Mouse (Mus musculus) midbrain, embryonic 11.5 days (tissue): ENCODE results near the gene Spata32. TPM values are rescaled to one million over a fixed set of nuclear protein-coding genes. Genes with fewer than 3 reads are reported as not detected.
A peak's percentile ranks its signal among the peaks of the same experiment; 100 is the strongest.

Experiments used
- ATAC-seq: fragments of 200-750 bp; cut with Nextera tagmentation; 2 replicates; pipeline ENCODE4 v1.8.0; 2017; ENCODE audit warnings: moderate TSS enrichment, moderate library complexity; ENCODE audit not compliant: low FRiP score
- DNase-seq: peaks from one replicate; pipeline ENCODE4 v3.0.0; 2015; ENCODE audit warnings: low spot score; ENCODE audit errors: missing footprints
- H3K27ac ChIP-seq: fragments of 300-500 bp; sonication (generic); 2 replicates; pipeline ENCODE4 v1.5.1; 2014; ENCODE audit warnings: low read depth, low read length
- H3K27me3 ChIP-seq: fragments of 300-500 bp; sonication (generic); 2 replicates; pipeline ENCODE4 v1.6.1; 2014; ENCODE audit warnings: mild to moderate bottlenecking, low read length, moderate library complexity, mixed read lengths; ENCODE audit not compliant: control insufficient read depth, insufficient read depth
- H3K36me3 ChIP-seq: fragments of 300-500 bp; sonication (generic); 2 replicates; pipeline ENCODE4 v1.6.1; 2014; ENCODE audit warnings: mild to moderate bottlenecking, low read length, moderate library complexity, mixed read lengths; ENCODE audit not compliant: control insufficient read depth, insufficient read depth
- H3K4me1 ChIP-seq: fragments of 300-500 bp; sonication (generic); 2 replicates; pipeline ENCODE4 v1.6.1; 2014; ENCODE audit warnings: low read length; ENCODE audit not compliant: control insufficient read depth, insufficient read depth
- H3K4me2 ChIP-seq: fragments of 300-500 bp; sonication (generic); 2 replicates; pipeline ENCODE4 v1.6.1; 2014; ENCODE audit warnings: mild to moderate bottlenecking, moderate library complexity
- H3K4me3 ChIP-seq: fragments of 300-500 bp; sonication (generic); 2 replicates; pipeline ENCODE4 v1.5.1; 2014; ENCODE audit warnings: low read depth, low read length
- H3K9ac ChIP-seq: fragments of 300-500 bp; sonication (generic); 2 replicates; pipeline ENCODE4 v1.6.1; 2014; ENCODE audit warnings: low read length
- H3K9me3 ChIP-seq: fragments of 300-500 bp; sonication (generic); 2 replicates; pipeline ENCODE4 v1.6.1; 2016; ENCODE audit warnings: low read length; ENCODE audit not compliant: control insufficient read depth
- WGBS: fragments of 180-500 bp; shearing (Covaris S2); extraction: QIAGEN DNeasy Blood & Tissue Kit; methylation state at CpG from one replicate; pipeline ENCODE4 v1.1.7; 2014; 5-methylcytosine and 5-hydroxymethylcytosine counted together
- polyA plus RNA-seq: library from polyadenylated mRNA; unstranded; fragments of >200 nt; fragmentation: Nextera tagmentation; extraction: Ambion mirVana; gene quantifications from 2 replicates; pipeline ENCODE4 v1.2.1, GENCODE M21; 2014

Gene Spata32
- polyA plus RNA-seq, 1 experiment from 2014 or later = not detected

DNA sequence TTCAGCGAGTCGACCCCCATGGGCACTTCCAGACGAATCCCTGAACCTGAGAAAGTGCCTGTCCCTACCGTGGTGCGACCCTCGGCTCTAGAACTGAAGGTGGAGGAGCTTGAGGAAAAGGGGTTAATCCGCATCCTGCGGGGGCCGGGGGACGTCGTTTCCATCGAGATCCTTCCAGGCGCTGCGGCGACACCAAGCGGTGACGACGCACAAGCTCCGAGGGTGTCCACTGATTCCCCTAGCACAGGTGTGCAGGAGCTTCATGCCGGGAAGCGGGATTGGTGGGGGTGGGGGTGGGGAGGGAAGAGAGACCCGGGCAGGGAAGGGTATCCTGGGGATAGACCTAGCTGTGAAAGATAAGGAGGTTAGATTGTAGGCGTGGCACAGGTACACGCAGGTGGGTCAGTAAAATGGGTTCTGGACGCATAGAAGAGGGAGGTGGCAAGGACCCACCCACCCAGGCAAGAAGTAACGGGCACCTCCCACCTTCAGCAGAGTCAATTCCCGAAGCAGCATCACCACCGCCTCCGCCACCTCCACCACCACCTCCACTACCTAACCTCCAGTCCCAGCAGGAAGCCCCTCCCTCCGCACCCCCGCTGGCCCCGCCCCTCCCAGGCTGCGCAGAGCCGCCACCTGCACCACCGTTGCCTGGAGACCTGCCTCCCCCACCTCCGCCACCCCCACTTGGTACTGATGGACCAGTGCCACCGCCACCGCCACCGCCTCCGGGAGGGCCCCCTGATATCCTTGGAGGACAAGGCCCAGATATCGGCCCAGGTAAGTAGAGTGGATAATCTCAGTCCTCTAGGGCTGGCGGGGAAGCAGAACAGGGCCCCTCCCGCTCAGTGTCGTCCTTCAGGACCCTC lies 25.0 kb downstream of the Spata32 start:
- Histone ChIP-seq H3K4me2 (peak overlapping the region; percentile 45), H3K9me3 (no peaks in the 10 kb centered on the region), H3K36me3 (no peaks in the 10 kb centered on the region), H3K4me1 (peaks cover 8% of the 10 kb centered on the region), H3K4me3 (peak overlapping the region; percentile 20), H3K27me3 (peaks cover 64% of the 10 kb centered on the region), H3K9ac (no peak overlapping the region), H3K27ac (no peak overlapping the region)
- DNase-seq (no peak), ATAC-seq (no peak)
- 4% methylated on average over 44 of the region's 44 CpGs for WGBS

DNA sequence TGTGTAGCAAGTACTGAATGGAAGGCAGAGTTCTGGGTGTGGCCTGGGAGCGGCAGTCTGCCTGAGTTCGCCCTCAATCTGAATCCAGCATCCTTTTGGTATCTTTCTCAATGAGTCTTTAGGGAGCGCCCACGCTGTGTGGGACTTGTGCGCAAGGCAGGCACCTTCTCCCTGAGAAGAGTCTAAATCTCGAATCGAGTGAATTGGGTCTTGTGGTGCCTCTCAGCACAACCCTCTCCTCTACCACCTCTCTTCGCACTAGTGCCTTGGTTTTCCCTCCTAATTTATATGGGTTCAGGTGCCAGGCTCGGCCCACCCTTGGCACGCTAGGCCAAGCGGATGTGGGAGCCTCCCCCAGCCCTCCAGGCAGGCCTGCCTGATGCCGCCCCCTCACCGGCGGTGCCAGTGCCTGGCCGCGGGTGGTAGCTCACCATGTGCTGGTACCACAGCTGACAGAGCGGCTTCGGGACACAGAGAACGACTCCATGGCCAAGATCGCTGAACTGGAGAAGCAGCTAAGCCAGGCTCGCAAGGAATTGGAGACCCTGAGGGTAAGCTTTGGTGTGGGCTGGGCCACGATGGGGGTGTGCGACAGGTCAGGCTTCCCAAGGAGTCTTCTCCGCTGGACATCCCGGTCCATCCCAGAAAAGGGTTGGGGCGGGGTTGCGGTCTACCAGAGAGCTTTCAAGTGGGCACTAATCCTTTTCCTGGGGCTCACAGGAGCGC lies 25.8 kb downstream of the Spata32 start:
- Histone ChIP-seq H3K9me3 (no peaks in the 10 kb centered on the region), H3K4me2 (peak overlapping the region; percentile 45), H3K4me1 (peaks cover 8% of the 10 kb centered on the region), H3K27me3 (peaks cover 56% of the 10 kb centered on the region), H3K9ac (no peak overlapping the region), H3K36me3 (no peaks in the 10 kb centered on the region), H3K4me3 (peak overlapping the region; percentile 20), H3K27ac (no peak overlapping the region)
- WGBS = 15% methylated on average over 28 of the region's 28 CpGs
- ATAC-seq (no peak), DNase-seq (no peak)

DNA sequence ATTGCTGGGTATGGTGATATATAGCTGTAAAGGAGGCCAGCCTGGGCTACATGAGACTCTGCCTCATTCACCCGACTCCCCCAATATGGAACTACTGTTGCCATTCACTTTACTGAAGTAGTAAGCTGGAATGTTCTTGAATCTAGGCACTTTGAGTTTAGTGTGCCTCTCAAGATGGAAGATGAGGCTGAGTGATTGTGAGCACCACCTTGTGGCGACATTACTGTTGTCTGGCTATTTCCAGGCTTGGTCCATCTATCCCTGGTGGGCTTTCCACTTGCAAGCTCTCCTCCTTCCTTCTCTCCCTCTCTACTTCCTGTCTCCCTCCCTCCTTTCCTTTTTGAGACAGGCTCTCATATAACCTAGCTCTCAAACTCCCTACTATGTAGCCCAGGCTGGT lies 33.3 kb downstream of the Spata32 start:
- DNase-seq (no peak), ATAC-seq (no peak)
- Histone ChIP-seq H3K27me3 (no peaks in the 10 kb centered on the region; the same call in 1 of the 2 replicates), H3K4me1 (no peaks in the 10 kb centered on the region), H3K9me3 (no peaks in the 10 kb centered on the region), H3K4me3 (no peak overlapping the region), H3K36me3 (no peaks in the 10 kb centered on the region), H3K4me2 (no peak overlapping the region), H3K9ac (no peak overlapping the region), H3K27ac (no peak overlapping the region)
- WGBS = 33% methylated on average over 2 of the region's 2 CpGs

DNA sequence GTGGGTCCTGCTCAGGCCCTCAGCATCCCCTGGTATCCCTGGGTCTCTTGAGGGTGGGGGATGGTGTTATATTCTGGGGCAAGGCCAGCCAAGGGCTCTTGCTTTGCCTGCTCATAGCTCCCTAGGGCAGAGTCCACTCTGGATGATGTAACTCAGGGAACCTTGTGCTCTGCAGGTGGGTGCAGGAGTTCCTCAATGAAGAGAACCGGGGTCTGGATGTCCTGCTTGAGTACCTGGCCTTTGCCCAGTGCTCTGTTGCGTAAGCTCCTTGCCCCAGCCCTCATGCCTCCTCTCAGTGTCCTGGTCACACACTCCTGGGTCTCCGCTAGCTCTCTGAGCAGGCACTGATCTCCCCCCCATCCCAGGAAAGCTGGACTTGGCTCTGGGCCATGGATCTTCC lies 36.3 kb downstream of the Spata32 start:
- no peak overlapping the region for H3K27ac ChIP-seq
- 81% methylated on average over 3 of the region's 3 CpGs for WGBS
- H3K9me3 ChIP-seq = no peaks in the 10 kb centered on the region
- no peak overlapping the region for H3K9ac ChIP-seq
- H3K36me3 ChIP-seq = no peaks in the 10 kb centered on the region
- no peak overlapping the region for H3K4me2 ChIP-seq
- H3K27me3 ChIP-seq = no peaks in the 10 kb centered on the region; the same call in 1 of the 2 replicates
- H3K4me3 ChIP-seq = no peak overlapping the region
- no peaks in the 10 kb centered on the region for H3K4me1 ChIP-seq
- ATAC-seq = no peak
- DNase-seq = no peak

DNA sequence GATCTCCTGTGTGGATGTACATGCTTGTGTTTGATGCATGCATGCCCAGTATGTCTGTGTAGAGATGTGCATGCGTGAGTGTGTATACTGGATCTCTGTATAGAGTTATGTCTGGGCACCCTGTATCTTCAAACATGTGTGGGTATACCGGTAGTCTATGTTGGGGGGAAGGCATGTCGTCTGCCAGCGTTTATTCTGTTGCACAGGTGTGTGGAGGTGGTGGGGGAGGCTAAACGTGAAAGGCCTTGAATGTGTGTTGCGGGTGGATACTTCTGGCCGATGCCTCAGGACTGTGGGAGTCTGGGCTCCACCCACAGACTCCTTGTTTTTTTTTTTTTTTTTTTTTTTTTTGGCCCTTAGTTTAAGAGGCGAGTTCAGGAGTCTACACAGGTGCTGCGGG lies 36.9 kb downstream of the Spata32 start:
- 80% methylated on average over 9 of the region's 9 CpGs for WGBS
- H3K9me3 ChIP-seq = no peaks in the 10 kb centered on the region
- no peaks in the 10 kb centered on the region for H3K4me1 ChIP-seq
- H3K27me3 ChIP-seq = no peaks in the 10 kb centered on the region; the same call in 1 of the 2 replicates
- no peak overlapping the region for H3K9ac ChIP-seq
- DNase-seq = no peak
- H3K36me3 ChIP-seq = no peaks in the 10 kb centered on the region
- H3K4me3 ChIP-seq = no peak overlapping the region
- no peak overlapping the region for H3K27ac ChIP-seq
- ATAC-seq = no peak
- no peak overlapping the region for H3K4me2 ChIP-seq

DNA sequence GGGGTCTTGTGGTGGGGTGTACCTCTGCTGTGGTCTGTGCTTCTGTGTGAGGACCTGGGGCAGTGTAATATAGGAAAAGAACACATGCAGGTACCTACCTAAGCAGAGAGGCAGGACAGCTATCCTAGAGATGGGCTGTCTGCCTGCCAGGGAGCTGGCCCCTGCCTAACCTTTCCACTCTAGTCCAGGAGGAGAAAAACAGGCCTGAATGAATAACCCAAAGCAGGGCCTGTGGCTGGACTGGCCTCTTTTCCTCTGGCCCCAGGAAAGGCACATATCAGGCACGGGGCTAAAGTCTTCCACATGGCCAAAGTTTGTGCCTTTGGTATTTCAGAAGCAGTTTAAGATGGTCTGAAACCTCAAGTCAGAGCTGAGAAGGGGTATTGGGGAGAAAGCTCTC lies 37.8 kb downstream of the Spata32 start:
- no peak overlapping the region for H3K4me2 ChIP-seq
- 76% methylated on average over 1 of the region's 1 CpGs for WGBS

DNA sequence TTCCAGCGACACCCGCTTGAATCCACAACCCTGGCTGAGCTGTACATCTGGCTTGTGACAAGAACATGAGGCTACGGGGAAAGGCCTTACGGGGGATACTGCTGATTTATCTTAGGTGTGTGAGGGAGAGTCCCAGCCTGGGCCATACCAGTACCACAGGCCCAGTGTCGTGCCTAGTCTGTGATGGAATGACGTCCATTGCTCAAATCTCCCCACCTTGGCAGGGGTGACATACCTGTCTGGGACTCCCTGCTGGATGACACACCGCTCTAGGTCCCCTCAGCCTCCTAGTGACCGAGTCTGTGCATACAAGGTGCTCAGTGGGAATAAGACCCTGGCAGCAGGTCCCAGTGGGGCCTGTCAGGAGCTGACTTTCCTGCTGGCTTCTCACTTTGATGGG lies 39.5 kb downstream of the Spata32 start:
- H3K27ac ChIP-seq = no peak overlapping the region
- no peak overlapping the region for H3K4me3 ChIP-seq
- 89% methylated on average over 8 of the region's 8 CpGs for WGBS
- H3K9me3 ChIP-seq = no peaks in the 10 kb centered on the region
- H3K27me3 ChIP-seq = no peaks in the 10 kb centered on the region; the same call in 1 of the 2 replicates
- DNase-seq (no peak), ATAC-seq (no peak)
- no peaks in the 10 kb centered on the region for H3K36me3 ChIP-seq
- no peak overlapping the region for H3K4me2 ChIP-seq
- H3K9ac ChIP-seq = no peak overlapping the region
- H3K4me1 ChIP-seq = no peaks in the 10 kb centered on the region

More for the DNA sequence above, 37.8 kb downstream of the Spata32 start:
- H3K4me3 ChIP-seq = no peak overlapping the region
- H3K4me1 ChIP-seq = no peaks in the 10 kb centered on the region
- ATAC-seq (no peak), DNase-seq (no peak)
- H3K9ac ChIP-seq = no peak overlapping the region
- no peaks in the 10 kb centered on the region for H3K9me3 ChIP-seq
- no peaks in the 10 kb centered on the region; the same call in 1 of the 2 replicates for H3K27me3 ChIP-seq
- no peak overlapping the region for H3K27ac ChIP-seq
- no peaks in the 10 kb centered on the region for H3K36me3 ChIP-seq

DNA sequence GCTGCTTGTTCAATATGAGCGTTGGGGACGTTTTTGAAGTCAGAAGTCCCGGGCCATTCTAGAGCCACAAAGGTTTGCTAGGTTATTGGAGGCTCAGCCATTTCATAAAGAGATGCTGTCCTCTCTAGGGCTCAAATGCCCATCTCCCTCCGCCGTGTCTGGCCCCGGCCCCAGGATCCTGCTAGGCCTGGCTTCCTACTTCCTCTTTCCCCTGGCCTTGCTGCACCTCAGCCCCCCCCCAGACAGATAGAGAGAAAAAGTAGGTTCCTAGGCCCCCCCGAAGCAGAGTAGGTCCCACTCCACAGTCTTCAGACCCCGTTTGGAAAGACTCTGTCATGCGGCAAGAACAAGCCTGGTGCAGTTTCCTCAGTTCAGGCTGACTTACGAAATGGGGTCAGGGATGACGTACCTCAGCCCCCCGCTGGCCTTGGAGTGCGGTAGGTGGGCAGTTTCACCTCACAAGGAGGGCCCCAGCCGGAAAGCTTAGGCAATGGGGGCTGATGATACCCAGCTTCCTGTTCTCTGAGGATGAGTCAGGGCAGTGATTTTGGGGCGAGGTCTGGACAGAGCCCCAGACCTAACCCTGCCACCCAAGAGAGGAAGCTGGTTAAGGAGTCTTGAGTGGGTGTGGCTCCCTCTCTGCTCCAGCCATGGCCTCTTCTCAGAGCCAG lies 40.3 kb downstream of the Spata32 start:
- ATAC-seq (no peak), DNase-seq (no peak)
- H3K36me3 ChIP-seq = no peaks in the 10 kb centered on the region
- no peaks in the 10 kb centered on the region for H3K9me3 ChIP-seq
- H3K4me1 ChIP-seq = no peaks in the 10 kb centered on the region
- no peak overlapping the region for H3K27ac ChIP-seq
- no peak overlapping the region for H3K9ac ChIP-seq
- H3K27me3 ChIP-seq = no peaks in the 10 kb centered on the region; the same call in 1 of the 2 replicates
- no peak overlapping the region for H3K4me2 ChIP-seq
- no peak overlapping the region for H3K4me3 ChIP-seq
- 83% methylated on average over 15 of the region's 15 CpGs for WGBS

DNA sequence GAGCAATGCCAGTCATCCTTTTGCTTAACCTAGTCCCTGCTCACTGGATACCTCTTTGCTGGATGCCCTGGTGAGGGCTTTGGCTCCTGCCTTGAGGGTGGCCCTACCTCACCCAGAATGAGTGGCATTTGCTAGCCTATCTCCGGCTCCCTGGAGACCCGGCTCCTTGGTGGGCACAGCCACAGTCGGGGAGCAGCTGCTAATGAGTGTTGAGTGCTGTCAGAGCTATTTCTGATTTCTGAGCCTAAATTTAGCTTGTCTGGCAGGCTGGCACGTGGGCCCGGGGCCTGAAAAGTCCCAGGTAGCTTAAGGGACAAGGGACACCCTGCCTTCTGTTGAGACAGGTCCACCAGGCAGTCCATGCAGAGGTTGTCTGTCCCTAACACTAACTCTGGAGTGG lies 41.0 kb downstream of the Spata32 start:
- H3K9ac ChIP-seq = no peak overlapping the region
- DNase-seq (no peak), ATAC-seq (no peak)
- no peaks in the 10 kb centered on the region for H3K36me3 ChIP-seq
- no peaks in the 10 kb centered on the region for H3K4me1 ChIP-seq
- no peak overlapping the region for H3K4me3 ChIP-seq
- peaks cover 4% of the 10 kb centered on the region for H3K27me3 ChIP-seq
- H3K4me2 ChIP-seq = no peak overlapping the region
- H3K27ac ChIP-seq = no peak overlapping the region
- H3K9me3 ChIP-seq = no peaks in the 10 kb centered on the region
- WGBS = 81% methylated on average over 5 of the region's 5 CpGs
